Mouse (Mus musculus) layer of hippocampus, postnatal 10 days (tissue): Measurements from ENCODE around the gene Htatsf1. TPM values are rescaled to one million over a fixed set of nuclear protein-coding genes. Genes with fewer than 3 reads are reported as not detected.

ENCODE experiments used
- DNase-seq, 2 experiments: peaks; one replicate each; pipeline ENCODE4 v3.0.0; 2021; ENCODE audit warnings: low spot score in 2 of 2
- long read RNA-seq: library from polyadenylated mRNA; stranded (forward); transcript quantifications from one replicate; pipeline ENCODE4 v2.0.0, GENCODE M21; 2023
- total RNA-seq, 2 experiments: library from RNA; stranded (reverse); gene quantifications; 2 replicates each; pipeline ENCODE4 v1.2.3; 2021

The Htatsf1 gene
- 10 to 100 TPM; 66.8 to 69.7 TPM for total RNA-seq
- long read RNA-seq, transcript Htatsf1-201 (10 exons, 2,810 nt) = major isoform, 48 of 79 reads
- long read RNA-seq, partial matches to known transcripts = 26 of 79 reads
- long read RNA-seq, other reads (novel, unspliced or antisense) = 2 of 79 reads

- DNase-seq = peak; percentile 78 to 86
Measured at GRCm38 (mm10) chrX:57053174-57053992, at the start of gene Htatsf1. TSS of gene Htatsf1 (plus strand) at chrX:57053583.

GRCm38 (mm10) chrX:57012891-57013290 lies 40.5 kb upstream of the Htatsf1 start:
- DNase-seq = no peak

- no peak for DNase-seq
Measured at GRCm38 (mm10) chrX:57042774-57043173, 10.6 kb upstream of the Htatsf1 start, which contains the start of gene Brs3. TSS of gene Brs3 (plus strand) at chrX:57043074.

- no peak for DNase-seq
Measured at GRCm38 (mm10) chrX:57043869-57044268, 9.5 kb upstream of the Htatsf1 start.

GRCm38 (mm10) chrX:57052848-57053173 lies 572 bp upstream of the Htatsf1 start:
- no peak for DNase-seq

GRCm38 (mm10) chrX:57053993-57054385 lies 606 bp downstream of the Htatsf1 start:
- no peak for DNase-seq

- no peak for DNase-seq
Measured at GRCm38 (mm10) chrX:57081496-57081895, 28.1 kb downstream of the Htatsf1 start.

- DNase-seq = no peak
Measured at GRCm38 (mm10) chrX:57087806-57088205, 34.4 kb downstream of the Htatsf1 start, which contains the start of gene Vgll1. TSS of gene Vgll1 (plus strand) at chrX:57088106.

- no peak for DNase-seq
Measured at GRCm38 (mm10) chrX:57103415-57103814, 50.0 kb downstream of the Htatsf1 start.

- no peak for DNase-seq
Measured at GRCm38 (mm10) chrX:57106956-57107355, 53.6 kb downstream of the Htatsf1 start.

Other genes starting within 250 kb of the Htatsf1 start
- gene Map7d3, start 231.3 kb upstream of the Htatsf1 start, total RNA-seq = under 1 TPM; 0.21 to 0.22 TPM
- not detected for gene Adgrg4, start 183.4 kb upstream of the Htatsf1 start, total RNA-seq
- 1 to 10 TPM; 1.0 TPM for gene Brs3, start 10.5 kb upstream of the Htatsf1 start, total RNA-seq
- gene Vgll1, start 34.5 kb downstream of the Htatsf1 start, total RNA-seq = not detected
- gene Cd40lg, start 158.6 kb downstream of the Htatsf1 start, total RNA-seq = not detected